In the genomic region with DNA sequence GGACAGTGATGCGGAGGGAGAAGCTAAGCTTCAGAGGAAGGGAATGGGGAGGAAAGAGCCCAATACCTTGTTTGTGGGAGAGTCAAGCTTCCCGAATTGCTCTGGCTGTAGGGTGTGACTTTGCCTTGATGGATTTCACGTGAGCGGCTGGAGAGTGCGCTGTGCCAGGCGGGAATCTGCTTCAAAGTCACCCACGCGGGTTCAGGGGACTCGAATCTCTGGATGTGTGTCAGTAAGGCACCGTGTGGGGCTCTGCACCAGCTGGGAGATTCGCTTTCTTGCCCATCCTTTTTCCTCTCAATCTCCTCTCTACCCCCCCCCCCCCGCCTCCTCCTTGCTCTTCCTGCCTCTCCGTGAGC, we compare ENCODE assay signal across 7 mouse cellular contexts. TPM values are rescaled to one million over a fixed set of nuclear protein-coding genes. Genes with fewer than 3 reads are reported as not detected.
DNase-seq lines count a peak whose midpoint lies in the region; ATAC-seq and TF ChIP-seq lines count a peak whose summit lies in the region.

No protein-coding gene starts in this region.

- 9% methylated on average over 13 of the region's 13 CpGs for WGBS in lung, adult 2 months
- WGBS in intestine, postnatal 0 days, result 17% methylated on average over 13 of the region's 13 CpGs
- WGBS in neural tube, embryonic 14.5 days, result 23% methylated on average over 12 of the region's 13 CpGs

- no peaks in the 10 kb centered on the region for H3K4me1 ChIP-seq in lung, adult 2 months (ENCODE audit: control insufficient read depth, insufficient read depth, low read length)
- H3K4me1 ChIP-seq in intestine, postnatal 0 days (replicated peaks; ENCODE audit: control insufficient read depth, insufficient read depth, low read length), result no peaks in the 10 kb centered on the region
- peaks cover 5% of the 10 kb centered on the region; the same call in 1 of the 2 replicates for H3K4me1 ChIP-seq in neural tube, embryonic 14.5 days (ENCODE audit: control insufficient read depth, insufficient read depth, low read length)

- ATAC-seq in erythroblast, adult 5-6 weeks (replicated peaks; ENCODE audit: low FRiP score, poor library complexity, severe bottlenecking), result 0 out of 2 replicates have a peak, but pooled peaks have one; percentile 21
- peak; percentile 25; the same call in 1 of the 2 replicates for ATAC-seq in intestine, postnatal 0 days
- ATAC-seq in neural tube, embryonic 14.5 days (ENCODE audit: low read depth), result no peak; the same call in 1 of the 2 replicates

- H3K36me3 ChIP-seq in intestine, postnatal 0 days (ENCODE audit: control insufficient read depth, insufficient read depth), result no peaks in the 10 kb centered on the region
- no peaks in the 10 kb centered on the region for H3K36me3 ChIP-seq in neural tube, embryonic 14.5 days (ENCODE audit: control insufficient read depth, insufficient read depth, low read length)

- no peak for TF ChIP-seq CTCF in lung, adult 2 months (IDR thresholded peaks at IDR 0.05; ENCODE audit: insufficient read depth, low read length)
- TF ChIP-seq CTCF in intestine, postnatal 0 days (IDR thresholded peaks at IDR 0.05; ENCODE audit: low read depth), result no peak

- H3K4me3 ChIP-seq in lung, adult 2 months (replicated peaks; ENCODE audit: extremely low read depth, low read depth, low read length), result peak overlapping the region; percentile 9
- peak overlapping the region; percentile 32 for H3K4me3 ChIP-seq in intestine, postnatal 0 days (ENCODE audit: low read depth, low read length)
- H3K4me3 ChIP-seq in neural tube, embryonic 14.5 days (ENCODE audit: low read depth, low read length), result peak overlapping the region; percentile 26

- no peaks in the 10 kb centered on the region for H3K27me3 ChIP-seq in intestine, postnatal 0 days (replicated peaks; ENCODE audit: control insufficient read depth, insufficient read depth, low read length)
- no peaks in the 10 kb centered on the region for H3K27me3 ChIP-seq in neural tube, embryonic 14.5 days (ENCODE audit: control insufficient read depth, insufficient read depth, low read length)

- H3K9ac ChIP-seq in intestine, postnatal 0 days (ENCODE audit: low read depth, low read length), result no peak overlapping the region
- 0 out of 2 replicates have a peak overlapping the region, but pooled peaks have one; percentile 7 for H3K9ac ChIP-seq in neural tube, embryonic 14.5 days (replicated peaks; ENCODE audit: low read depth, low read length)

- peak overlapping the region; percentile 60 for H3K4me2 ChIP-seq in intestine, postnatal 0 days (replicated peaks; ENCODE audit: low read depth)
- H3K4me2 ChIP-seq in neural tube, embryonic 14.5 days (ENCODE audit: low read depth, low read length), result peak overlapping the region; percentile 62

- TF ChIP-seq POLR2A in lung, adult 2 months (IDR thresholded peaks at IDR 0.05; ENCODE audit: borderline replicate concordance, extremely low read depth, low read depth, low read length), result no peak

- H3K9me3 ChIP-seq in intestine, postnatal 0 days (ENCODE audit: control insufficient read depth), result no peaks in the 10 kb centered on the region
- no peaks in the 10 kb centered on the region for H3K9me3 ChIP-seq in neural tube, embryonic 14.5 days (ENCODE audit: control insufficient read depth, low read length)

- H3K27ac ChIP-seq in intestine, postnatal 0 days (ENCODE audit: low read depth, low read length), result no peak overlapping the region
- H3K27ac ChIP-seq in neural tube, embryonic 14.5 days (ENCODE audit: low read depth, low read length), result no peak overlapping the region

- DNase-seq in lung, adult 2 months, result no peak
- no peak for DNase-seq in lung, postnatal 4 days
- no peak for DNase-seq in urinary bladder, adult 18-20 months (ENCODE audit: low spot score in 2 of 2)
- DNase-seq in spleen, postnatal 14 days (ENCODE audit: low spot score in 2 of 2), result no peak

RNA-seq across cellular contexts. Expression of a gene that starts 44.3 kb away (rescaled TPM):
- 14.0 and 17.2 TPM in 2 replicates for polyA plus RNA-seq in lung, adult 2 months (2012; rRNA removed)
- not detected in 2 replicates for total RNA-seq in erythroblast, adult 5-6 weeks (2015; ENCODE audit: low replicate concordance)
- not detected in 2 replicates for total RNA-seq in erythroblast, adult 5-6 weeks (2017; ENCODE audit: low replicate concordance)
- 12.6 and 14.8 TPM in 2 replicates for polyA plus RNA-seq in intestine, postnatal 0 days (2015; fragmentation: Nextera tagmentation; extraction: Ambion mirVana)
- 4.0 and 9.9 TPM in 2 replicates for polyA plus RNA-seq in neural tube, embryonic 14.5 days (2014; fragmentation: Nextera tagmentation; extraction: Ambion mirVana)
